Mouse (Mus musculus): ENCODE measurements around the gene Kcnip4.
A peak's percentile ranks its signal among the peaks of the same experiment; 100 is the strongest.

GRCm38 (mm10) chr5:49350126-49350909, 174.4 kb downstream of the Kcnip4 start:
- TF ChIP-seq POLR2A (IDR thresholded peaks at IDR 0.05; ENCODE audit: low read depth, low read length), result no peak
- peak; percentile 14; the same call in 1 of the 2 replicates for TF ChIP-seq CTCF (IDR thresholded peaks at IDR 0.05; ENCODE audit: extremely low read depth, insufficient read length, insufficient replicate concordance, low read depth, low read length)

Data from small intestine, adult 2 months (tissue).